Mouse (Mus musculus) heart, adult 18-20 months (tissue): ENCODE data around the gene Hoxa6. TPM values are rescaled to one million over a fixed set of nuclear protein-coding genes. Genes with fewer than 3 reads are reported as not detected.

Experiments used
- DNase-seq, 2 experiments: peaks; one replicate each; pipeline ENCODE4 v3.0.0; 2021 to 2022; ENCODE audit warnings: mixed read lengths in 1 of 2
- microRNA-seq, 2 experiments: library from miRNA; unstranded; fragments of <30 nt; microRNA quantifications; one replicate each; pipeline ENCODE4 v1.2.0; 2022
- total RNA-seq, 2 experiments: library from RNA; stranded (reverse); gene quantifications; 2 replicates each; pipeline ENCODE4 v1.2.3; 2021

The Hoxa6 gene
- total RNA-seq, 2 experiments from 2014 or later, result not detected

GRCm38 (mm10) chr6:52163366-52164031 lies 45.0 kb downstream of the Hoxa6 start:
- DNase-seq, result no peak

- DNase-seq, result no peak
Observed at GRCm38 (mm10) chr6:52162611-52163365, 45.7 kb downstream of the Hoxa6 start.

GRCm38 (mm10) chr6:52162093-52162380 lies 46.5 kb downstream of the Hoxa6 start:
- no peak for DNase-seq

DNA sequence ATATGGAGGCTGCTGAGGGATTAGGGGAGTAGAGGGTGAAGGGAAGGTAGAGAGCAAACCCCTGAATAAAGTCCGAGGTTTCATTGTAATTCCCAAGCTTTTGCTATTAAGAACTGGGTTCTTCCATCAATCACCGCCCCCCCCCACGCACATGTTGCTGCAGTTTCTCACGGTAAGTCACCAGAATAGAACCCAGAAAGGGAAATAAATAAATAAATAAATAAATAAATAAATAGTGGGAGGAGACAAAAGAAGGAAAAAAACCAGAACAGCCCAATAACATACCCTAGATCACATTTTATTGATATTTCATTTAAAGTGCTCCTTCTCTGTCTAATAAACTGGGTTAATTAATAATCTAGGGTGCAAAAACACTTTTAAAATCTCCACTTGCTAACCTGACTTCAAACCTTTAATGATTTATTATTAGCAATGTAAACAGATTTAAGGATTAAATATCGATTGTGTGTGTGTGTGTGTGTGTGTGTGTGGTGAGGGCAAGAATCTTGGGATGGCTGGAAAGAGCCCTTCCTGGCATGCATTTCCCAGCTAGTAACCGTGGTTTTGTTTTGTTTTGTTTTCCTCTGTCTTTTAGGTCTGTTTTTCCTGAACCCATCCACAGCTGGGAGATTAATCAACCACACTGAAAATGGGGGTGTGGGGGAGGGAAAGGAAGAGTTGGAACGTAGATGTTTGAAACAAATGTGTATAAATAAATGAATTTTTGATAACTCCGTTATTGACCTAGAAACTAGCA lies 47.0 kb downstream of the Hoxa6 start:
- DNase-seq, result no peak

GRCm38 (mm10) chr6:52160511-52161335 lies 47.8 kb downstream of the Hoxa6 start:
- DNase-seq, result peak in 1 of 2 experiments; percentile 21

GRCm38 (mm10) chr6:52159979-52160378 lies 48.5 kb downstream of the Hoxa6 start:
- no peak for DNase-seq

- DNase-seq, result no peak
Observed at GRCm38 (mm10) chr6:52159164-52159761, 49.3 kb downstream of the Hoxa6 start.

- DNase-seq, result peak; percentile 66 to 82
Observed at GRCm38 (mm10) chr6:52158276-52159051, 50.1 kb downstream of the Hoxa6 start, which contains the start of gene Hoxa1. Gene Hoxa1, minus strand, starts transcription at chr6:52158317.

- no peak for DNase-seq
Observed at GRCm38 (mm10) chr6:52157466-52158275, 50.9 kb downstream of the Hoxa6 start.

DNA sequence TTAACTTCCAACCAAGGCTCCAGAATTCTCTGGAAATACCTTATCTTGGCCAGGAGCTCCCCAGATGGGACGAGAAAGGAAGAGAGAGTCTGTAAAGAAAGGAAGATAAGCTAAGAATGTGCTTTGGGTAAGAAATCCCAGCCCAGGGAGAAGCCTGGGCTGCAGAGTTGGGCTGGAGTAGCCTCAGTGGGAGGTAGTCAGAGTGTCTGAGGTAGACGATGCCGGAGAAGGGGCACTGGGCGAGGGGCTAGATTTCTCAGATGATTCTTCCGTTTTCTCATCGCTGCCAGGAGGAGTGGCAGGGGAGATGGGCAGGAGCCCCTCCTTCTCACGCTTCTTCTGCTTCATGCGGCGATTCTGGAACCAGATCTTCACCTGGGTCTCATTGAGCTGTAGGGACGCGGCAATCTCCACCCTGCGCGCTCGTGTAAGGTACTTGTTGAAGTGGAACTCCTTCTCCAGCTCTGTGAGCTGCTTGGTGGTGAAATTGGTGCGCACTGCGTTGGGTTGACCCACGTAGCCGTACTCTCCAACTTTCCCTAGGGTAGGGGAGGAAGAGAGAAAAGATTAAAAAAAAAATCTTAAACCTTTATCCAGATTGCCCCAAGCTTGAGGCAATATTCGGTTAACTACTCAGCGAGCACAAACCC lies 51.8 kb downstream of the Hoxa6 start:
- no peak for DNase-seq

Small RNAs within 50 kb of the gene (microRNA-seq; reads per million reads assigned to microRNA genes)
- 116 to 131 reads per million in 2 experiments for gene Mir196b

Other genes starting within 250 kb of the Hoxa6 start
- gene Skap2, start 196.2 kb downstream of the Hoxa6 start, total RNA-seq, result 10 to 100 TPM in 1 of 2 experiments, 1 to 10 TPM in 1; 8.5 to 12.6 TPM
- gene Hoxa1, start 50.4 kb downstream of the Hoxa6 start, total RNA-seq, result under 1 TPM; 0.12 to 0.23 TPM
- gene Hoxa2, start 43.9 kb downstream of the Hoxa6 start, total RNA-seq, result under 1 TPM; 0.15 TPM
- not detected for gene 5730596B20Rik, start 31.2 kb downstream of the Hoxa6 start, total RNA-seq
- gene Hoxa4, start 17.0 kb downstream of the Hoxa6 start, total RNA-seq, result under 1 TPM in 1 of 2 experiments, not detected in 1; 0.41 TPM
- gene Hoxa5, start 4.1 kb downstream of the Hoxa6 start, total RNA-seq, result under 1 TPM; 0.40 to 0.59 TPM
- gene Hoxa3, start 4.6 kb upstream of the Hoxa6 start, total RNA-seq, result 1 to 10 TPM in 1 of 2 experiments, under 1 TPM in 1; 0.32 to 1.9 TPM
- not detected for gene Gm28308, start 4.6 kb upstream of the Hoxa6 start, total RNA-seq
- under 1 TPM in 1 of 2 experiments, not detected in 1; 0.59 TPM for gene Hoxa7, start 13.1 kb upstream of the Hoxa6 start, total RNA-seq
- gene Hoxa9, start 22.4 kb upstream of the Hoxa6 start, total RNA-seq, result not detected
- not detected for gene Hoxa10, start 32.1 kb upstream of the Hoxa6 start, total RNA-seq
- not detected for gene Hoxa11, start 37.1 kb upstream of the Hoxa6 start, total RNA-seq
- not detected for gene Hoxa13, start 52.2 kb upstream of the Hoxa6 start, total RNA-seq
- gene Evx1, start 104.8 kb upstream of the Hoxa6 start, total RNA-seq, result not detected